Mouse (Mus musculus) natural killer cell, adult 2 months (primary cell): ENCODE measurements around the gene Ldlrad3.

Experiments used
- DNase-seq, 2 experiments: peaks; one replicate each; pipeline ENCODE4 v3.0.0; 2022; ENCODE audit warnings: low spot score in 2 of 2

Gene Ldlrad3

DNA sequence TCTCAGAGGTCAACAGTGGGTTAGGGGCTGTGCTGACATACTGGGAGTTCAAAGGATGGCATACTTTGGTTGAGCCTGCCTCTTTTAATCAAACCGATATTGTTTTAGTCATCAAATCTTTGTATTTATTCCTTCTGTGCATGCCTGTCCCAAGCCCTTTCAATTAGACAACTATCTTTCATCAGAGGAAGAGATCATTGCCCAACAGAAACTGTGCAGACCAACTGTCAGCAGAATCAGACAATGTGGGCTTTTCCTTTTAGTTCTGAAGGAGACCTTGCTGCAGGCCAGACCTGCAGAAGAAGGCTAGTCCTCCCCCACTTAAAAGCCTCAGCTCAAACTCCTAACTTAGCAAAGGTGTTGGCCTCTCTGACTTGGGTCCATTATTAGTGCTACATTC, 41.9 kb downstream of the Ldlrad3 start:
- no peak for DNase-seq

DNA sequence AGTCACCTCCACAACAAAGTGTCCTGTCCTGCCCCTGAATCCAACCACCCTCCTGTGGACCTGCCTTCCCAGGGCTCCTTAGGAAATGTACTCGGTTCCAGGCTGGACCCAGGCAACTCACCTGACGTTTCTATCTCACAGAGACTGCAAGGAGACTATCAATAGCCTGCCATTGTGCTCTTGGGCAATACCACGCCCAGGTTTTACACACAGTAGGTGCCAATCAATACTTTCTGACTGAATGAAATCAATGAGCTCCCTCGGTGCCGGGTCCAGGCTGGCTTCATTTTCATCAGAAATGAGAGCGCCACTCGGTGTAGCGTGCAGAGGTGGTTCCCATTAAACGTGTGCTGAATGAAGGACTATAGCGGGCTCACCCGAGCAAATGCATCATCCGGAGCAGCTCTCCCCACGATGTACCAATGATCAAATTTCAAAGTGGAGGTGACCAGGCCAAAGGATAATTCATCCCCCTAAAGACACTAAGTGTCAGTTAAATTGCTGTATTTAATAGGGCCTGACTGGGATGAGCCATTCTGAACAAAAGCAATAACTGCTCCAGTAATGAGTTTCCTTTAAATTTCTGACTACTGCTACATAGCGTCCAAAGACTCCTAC, 43.4 kb downstream of the Ldlrad3 start:
- no peak for DNase-seq

DNA sequence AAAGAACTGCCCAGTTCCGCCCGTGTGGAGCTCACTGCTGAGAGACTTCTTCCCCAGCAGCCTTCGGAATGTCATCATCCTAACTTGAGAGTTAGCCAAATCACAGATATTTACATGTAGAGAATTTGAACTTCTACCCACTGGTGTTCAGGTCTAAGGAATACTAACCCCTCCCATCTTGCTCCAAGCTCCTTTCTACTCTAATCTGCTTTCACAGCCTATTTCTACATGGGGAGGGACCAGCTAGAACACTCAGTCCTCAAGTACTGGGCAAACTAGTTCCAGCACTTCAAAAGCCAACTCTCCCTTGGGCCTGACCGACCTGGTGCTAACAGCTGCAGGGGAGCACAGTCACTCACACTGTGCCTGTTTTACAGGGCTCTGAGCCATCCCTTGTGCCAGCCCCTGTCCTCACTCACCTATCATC, 44.0 kb downstream of the Ldlrad3 start:
- no peak for DNase-seq

DNA sequence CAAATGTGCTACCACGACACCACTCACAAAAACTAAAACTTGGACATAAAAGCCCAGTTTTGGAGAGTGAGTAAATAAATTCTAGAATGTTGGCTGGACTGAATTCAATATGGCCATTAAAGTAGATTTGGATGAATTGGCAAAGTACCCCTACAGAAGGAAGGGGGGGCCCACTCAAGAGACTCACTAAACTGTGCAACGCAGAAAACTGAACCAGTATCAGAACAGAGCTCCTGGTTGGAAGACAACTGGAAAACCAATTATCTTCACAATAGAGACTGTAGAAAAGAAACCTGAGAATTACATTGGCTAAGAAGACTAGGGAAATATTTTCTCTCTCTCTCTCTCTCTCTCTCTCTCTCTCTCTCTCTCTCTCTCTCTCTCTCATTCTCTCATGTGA, 45.0 kb downstream of the Ldlrad3 start:
- DNase-seq, result no peak

DNA sequence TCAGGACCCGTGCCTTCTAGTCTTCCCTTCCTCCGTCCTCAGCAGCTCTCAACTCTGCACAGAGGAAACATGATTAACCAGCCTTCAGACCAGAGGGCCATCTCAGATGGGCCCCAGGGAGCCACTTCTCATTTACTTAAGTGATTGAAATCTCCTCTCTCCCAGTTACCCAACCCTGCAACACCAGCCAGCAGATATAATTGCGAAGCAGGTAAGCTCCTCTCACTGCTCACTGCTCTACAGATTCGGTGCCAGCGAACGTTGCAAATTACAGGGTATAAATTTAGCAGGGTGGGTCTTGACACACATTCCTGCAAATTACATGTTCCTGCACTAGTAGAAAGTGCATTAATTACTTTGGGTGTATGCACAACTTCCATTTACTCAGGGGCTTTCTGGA, 48.3 kb downstream of the Ldlrad3 start:
- DNase-seq, result no peak

DNA sequence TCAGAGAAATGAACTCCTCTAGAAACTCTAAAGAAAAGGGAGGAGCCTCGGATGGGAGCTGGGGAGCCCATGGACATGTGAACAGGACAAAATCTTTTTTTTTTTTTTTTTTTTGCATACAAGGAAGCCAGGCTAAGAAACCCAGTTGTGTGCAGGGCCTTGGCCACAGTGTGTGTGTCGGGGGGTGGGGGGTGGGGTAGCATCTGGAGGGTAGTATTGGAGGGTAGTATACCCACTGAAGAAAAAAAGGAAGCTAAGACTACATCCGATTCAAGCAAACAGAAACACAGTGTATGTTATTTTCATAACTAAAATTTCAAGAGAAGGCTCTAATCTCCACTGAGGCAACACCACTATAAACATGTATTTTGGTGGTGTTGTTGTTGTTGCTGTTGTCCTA, 50.0 kb downstream of the Ldlrad3 start:
- DNase-seq, result no peak

DNA sequence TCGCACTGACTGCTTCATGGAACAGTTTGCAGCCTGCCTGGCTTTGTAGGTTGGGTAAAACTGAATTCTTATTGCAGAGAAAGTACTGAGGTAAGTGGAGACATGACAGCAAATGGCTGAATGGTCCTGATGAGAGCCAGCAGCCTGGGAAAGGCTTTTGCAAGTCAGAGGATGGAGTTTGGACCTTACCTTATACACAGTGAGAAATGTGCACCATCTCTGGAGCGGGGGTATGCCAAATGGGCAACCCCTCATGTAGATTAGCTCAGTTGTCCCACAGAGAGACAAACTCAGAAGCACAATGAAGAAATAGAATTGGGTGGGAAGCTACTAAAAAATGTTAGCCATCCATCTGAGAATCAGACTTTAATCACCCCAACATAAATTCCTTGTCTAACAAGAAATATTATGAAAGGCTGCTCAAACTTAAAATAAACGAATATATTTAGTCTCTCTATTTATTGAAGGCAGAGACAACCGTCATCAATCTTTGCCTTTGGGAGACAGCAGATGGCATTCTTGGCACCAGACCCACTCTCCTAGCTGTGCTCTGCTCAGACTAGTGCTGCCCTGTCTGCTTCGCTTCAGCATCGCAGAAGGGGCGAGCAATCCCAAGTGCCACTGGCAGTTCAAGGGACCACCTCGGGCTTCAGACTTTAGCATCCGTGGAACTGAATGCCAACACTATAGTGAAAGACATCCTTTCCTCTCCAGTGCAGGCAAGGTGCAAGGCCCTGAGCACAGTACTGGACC, 51.5 kb downstream of the Ldlrad3 start:
- DNase-seq, result no peak

DNA sequence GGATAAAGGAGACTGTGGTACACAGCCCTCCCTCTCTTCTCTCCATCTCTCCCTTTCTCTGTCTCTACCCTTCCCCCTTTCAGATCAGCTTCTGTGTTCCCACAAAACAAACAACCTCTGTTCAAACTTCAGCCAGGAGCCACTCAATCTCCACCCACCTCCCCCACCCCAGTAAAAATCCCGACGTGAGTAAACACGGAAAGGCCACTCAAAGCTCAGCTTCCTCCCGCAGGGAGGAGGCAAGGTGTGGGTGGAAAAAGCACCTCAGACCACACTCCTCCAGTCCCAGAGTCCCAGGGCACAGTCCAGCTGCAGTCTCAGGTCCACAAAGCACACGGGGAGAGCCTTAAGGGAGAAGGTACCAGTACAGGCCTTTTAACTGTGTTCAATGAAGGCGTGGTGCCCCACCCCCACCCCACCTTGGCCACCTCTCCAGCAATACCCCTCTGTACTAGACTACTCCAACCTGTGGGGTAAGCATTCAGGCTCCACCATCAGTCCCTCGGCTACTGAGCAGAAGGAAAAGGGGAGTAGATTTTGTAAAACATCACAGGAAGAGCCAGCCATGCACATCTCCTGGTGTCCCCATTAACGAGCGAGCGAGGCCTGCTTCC, 53.1 kb downstream of the Ldlrad3 start:
- DNase-seq, result no peak

DNA sequence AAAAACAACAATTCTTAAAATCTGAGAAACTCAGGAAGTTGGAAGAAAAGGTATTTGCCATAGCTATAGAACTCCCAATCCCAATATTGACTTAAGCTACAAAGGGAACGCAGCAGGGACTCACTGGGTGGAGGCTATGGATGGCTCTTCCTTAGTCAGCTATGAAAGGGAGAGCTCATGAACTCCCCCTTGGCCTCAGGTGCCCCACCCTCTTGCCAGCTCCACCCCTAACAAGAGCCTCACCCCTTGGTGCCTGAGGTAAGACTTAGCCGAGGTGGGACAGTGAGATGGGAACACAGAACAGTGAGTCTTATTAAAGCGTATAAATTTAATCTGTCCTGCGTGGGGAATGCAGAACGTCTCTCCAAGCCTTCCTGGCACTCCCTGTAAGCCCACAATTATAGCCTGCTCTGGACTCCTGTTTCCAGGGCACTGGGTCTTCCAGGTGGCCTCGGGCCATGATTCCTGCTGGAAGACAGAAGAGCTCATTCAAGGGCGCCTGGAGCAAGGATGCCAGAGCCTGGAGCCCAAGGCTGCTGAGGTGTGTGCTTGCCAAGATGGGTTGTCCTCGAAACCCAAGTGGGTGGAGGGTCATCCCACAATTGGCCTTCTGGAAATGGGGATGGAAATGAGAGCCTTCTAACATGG, 55.9 kb downstream of the Ldlrad3 start:
- DNase-seq, result no peak

DNA sequence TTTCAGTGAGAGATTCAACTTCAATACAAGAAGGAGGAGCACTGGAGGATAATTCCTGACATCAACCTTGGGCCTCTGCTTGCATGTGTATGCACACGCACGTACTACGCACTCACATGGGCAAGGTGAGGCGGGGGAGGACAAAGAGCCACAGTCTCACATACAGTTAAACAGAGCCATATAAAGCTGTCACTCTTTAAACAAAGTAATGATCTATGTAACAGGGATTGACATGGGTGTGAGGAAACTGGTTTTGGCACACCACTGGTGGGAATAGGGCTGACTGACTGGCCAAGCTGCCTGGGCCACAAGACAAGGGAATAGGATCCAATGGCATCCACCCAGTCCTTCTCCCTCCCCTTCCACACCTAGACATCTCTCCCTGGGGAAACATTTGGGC, 57.0 kb downstream of the Ldlrad3 start:
- DNase-seq, result no peak

DNA sequence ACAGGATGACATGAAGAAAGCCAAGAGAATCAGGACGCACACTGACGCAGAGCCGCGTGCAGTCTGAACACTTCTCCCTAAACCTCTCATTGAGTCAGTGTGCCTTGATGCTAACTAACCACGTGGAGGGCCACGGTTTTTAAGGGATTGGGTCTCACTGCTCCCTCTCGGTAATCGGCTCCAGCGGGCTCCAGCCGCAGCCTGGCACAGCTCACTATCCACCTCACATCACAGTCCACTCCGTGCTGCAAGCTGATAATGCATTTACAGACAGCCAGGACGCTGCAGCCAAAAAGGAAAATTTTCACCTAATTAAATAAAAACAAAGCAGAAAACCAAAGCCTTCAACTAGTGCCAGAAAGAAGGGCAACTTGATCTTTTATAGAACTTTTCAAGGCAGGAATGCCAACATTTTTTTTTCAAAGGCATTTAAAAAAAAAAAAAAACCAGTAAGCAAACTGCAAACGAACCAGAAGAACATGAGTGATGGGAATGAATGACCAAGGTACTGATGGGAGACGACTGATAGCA, 57.6 kb downstream of the Ldlrad3 start:
- no peak for DNase-seq

DNA sequence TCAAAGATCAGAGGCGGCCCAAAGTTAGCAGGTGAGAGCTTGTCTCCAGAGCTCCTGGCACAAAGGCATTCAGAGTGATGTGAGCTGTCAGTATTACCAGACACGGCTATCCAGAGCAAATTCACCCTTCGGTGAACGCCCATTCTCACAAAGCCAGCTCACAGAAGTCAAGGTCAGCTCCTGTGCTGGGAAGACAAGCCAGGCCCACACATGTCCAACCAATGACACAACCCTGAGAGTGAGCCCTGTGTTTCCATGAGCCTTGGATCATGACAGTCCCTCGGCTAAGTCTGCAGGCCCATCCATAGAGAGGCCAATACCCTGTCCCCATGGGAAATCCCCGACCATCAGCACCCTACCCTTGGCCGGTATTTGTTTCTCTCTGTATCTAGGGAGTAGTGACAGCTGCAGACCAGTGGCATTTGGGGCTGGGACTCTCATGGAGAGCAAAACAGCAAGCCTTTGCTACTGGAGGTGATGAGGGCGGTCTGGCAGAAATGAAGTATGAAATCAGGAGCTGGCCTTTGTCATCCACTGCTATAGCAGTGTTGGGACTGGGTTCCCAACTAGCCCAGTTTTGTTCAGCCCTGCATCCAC, 58.3 kb downstream of the Ldlrad3 start:
- DNase-seq, result no peak

DNA sequence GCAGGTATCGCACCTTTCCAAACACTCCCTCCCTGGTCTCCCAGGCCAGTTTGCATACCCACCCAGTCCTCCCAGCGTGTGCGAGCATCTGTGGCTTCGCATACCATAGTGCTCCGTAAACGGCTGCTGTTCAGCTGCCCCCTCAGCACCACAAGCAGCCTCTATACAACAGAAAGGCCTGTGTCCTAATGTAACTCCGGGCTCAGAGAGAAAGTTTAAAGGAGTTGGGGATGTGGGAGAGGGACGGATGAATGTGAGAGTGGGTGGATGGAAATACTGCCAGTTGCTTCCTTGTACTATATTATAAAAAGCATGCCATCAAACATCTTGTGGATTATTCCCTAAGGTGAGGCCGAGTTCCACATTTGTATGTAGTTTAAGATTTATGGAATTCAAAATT, 59.0 kb downstream of the Ldlrad3 start:
- DNase-seq, result no peak

DNA sequence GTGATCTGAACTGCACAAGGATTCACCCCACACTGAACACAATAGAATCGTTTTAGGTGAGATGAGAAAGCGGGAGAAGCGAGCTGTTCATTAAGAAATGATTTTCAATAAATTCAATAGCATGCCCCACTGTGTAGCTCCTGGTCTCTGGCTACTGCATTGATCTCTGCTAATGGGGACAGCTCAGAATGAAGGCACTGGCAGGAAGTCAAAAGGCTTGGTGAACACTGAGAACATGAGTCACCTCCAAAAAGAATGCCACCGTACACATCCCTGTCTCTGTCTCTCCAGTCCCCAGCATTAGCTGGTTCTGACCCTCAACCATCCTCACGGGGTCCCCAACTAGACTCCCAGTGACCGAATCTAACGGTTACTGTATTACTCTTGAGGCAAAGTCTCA, 60.1 kb downstream of the Ldlrad3 start:
- no peak for DNase-seq

DNA sequence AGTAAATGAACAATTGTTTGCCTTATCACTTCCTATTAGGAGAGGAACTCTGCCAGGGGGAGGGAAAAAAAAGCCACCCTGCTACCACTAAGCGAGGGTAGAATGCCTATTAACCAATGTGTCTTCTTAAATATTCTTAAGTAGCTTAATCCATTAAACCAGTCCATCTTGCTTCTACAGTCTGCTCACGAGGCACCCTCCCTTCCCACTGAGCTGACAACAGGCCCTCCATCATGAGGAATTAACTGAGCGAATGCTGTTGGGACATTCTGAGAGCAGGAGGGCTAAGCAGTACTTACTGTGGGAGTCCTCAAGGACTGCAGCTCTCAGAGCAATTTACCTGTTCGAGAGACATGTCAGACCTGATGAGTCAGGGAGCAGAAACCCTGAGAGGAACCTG, 61.1 kb downstream of the Ldlrad3 start:
- DNase-seq, result no peak

DNA sequence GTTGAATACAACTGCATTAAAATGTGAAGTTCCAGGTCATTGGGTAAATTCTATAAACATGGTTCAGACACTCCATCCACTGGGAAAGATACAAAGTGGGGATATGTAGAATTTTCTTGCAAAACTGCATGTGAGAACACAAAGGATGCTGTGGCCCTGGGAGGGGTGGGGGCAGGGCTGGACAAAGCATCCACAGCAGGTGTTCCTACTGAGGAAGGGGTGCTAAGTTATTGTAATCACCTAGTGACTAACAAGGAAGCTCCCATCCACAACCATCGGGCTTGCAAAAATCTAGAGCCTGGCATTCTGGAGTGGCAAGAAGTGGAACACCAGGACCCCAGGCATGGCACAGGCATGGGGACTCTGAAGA, 64.1 kb downstream of the Ldlrad3 start:
- DNase-seq, result no peak

DNA sequence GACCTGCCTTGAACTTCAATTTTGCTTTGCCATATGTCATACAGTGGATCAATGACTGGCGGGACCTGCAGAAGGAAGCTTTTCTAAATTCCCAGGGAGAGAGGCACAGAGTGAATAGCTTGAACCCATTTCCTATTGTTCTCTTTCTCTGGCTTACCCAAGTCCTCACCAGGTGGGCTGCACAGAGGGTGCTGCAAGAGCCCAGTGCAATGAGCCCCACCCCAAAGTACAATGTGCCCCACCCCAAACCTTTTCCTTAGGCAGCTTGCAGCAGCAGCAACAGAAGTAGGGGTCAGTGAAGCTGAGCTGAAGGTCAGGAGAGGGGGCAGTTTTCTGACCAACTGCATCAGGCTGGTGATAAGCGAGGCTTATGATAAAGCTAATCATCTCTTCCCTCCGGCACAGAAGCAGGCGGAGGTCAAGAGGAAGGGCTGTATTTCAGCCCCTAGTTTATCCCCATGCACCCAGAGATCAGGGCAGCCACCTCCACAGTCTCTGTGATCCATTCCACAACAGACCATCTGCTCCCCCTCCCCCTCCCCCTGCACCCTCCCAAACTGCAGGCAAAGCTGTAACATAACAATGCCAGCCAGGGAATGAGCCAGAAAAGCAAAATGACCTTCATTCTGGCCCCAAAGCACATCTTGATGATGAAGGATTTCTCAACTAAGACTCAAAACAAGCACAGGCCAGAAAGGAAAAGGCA, 64.6 kb downstream of the Ldlrad3 start:
- DNase-seq, result no peak

DNA sequence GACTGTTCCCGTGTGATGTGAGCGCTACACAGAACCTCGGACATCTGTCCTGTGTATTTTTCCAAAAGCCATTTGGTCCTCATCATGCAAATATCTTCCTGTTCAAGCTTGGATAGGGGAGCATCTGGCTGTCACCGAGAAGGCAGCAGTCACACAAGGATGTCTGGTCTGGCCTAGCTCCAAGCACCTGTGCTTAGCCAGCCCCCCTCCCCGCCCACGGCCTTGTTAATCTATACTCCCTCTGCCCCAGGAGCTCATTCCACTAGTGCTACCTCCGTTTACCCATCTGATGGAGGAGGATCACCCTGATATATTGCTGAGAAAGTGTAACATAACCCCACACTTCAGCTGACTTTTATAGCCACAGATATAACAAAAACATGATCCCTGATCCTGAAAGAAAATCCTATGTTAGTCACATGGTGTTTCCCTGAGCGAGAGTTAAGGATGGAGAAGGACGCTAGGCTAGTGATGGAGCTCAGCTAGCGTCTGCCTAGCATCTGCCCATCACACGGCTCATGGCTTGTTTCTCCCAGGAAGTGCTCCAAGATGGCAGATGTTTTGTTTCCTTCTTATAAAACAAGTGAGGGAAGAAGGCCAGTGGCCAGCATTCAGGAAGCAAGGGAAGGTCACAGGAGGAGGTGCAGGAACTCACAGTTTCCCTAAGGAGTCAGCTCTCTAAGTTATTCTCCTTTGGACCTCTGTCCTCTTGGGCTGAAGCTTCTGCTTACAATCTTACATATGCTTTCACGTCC, 66.3 kb downstream of the Ldlrad3 start:
- DNase-seq, result no peak

DNA sequence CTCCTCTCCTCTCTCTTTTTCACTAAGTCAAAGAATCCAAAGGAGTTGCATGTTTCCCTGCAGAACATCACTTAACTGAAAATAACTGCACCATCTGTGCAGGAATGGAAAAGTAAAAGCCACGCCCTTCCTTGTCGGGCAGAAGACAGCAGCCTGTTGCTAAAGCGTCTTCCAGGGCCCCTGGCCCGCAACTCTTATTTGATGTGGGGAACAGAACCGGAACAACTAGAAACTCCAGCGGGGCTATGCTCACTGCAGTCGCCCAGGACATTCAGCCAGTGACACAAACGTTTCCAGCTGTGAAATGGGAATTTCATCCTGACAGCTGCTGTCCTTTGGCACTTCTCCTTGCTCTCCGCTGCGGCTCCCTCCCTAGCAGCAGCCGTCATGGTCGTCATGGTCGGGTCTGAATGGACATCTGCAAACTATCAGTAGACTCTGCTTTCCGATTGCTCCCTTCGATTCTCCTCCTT, 67.2 kb downstream of the Ldlrad3 start:
- no peak for DNase-seq

DNA sequence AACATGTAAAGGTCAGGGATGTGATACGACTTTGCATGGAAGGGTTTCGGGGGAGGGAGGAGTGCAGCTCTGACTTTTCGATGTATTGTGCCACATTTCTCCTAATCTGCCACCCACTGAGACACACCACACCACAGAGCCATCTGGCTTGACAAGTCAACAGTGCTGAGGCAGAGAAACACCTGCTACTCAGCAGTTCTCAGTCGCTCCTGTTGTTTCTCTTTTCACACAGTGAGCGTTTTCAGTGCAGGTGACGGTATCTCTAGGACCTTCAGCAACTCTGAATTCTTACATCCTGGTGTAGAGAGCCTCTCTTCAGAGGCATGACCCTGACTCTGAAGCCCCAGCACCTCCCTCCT, 68.8 kb downstream of the Ldlrad3 start:
- no peak for DNase-seq
